Mouse (Mus musculus) thymus, adult 2 months (tissue): ENCODE measurements at regions not wholly inside any gene's neighbourhood (a gene's known extent, or its start where the extent isn't known, plus 50 kb on each side); places are given as distances from the start of the nearest gene placed in this dataset.

Experiments
- CTCF ChIP-seq: fragments of 200-500 bp; IDR thresholded peaks from 2 replicates; pipeline ENCODE4 v1.5.1; 2012; ENCODE audit warnings: mild to moderate bottlenecking, control low read depth, low read length, moderate library complexity, borderline replicate concordance; ENCODE audit not compliant: control insufficient read depth, poor library complexity, insufficient read depth; ENCODE audit errors: extremely low read depth
- POLR2A ChIP-seq: fragments of 200-500 bp; IDR thresholded peaks from 2 replicates; pipeline ENCODE4 v1.6.1; 2012; ENCODE audit warnings: mild to moderate bottlenecking, low read length, control low read depth, moderate library complexity; ENCODE audit not compliant: control insufficient read depth, poor library complexity, insufficient read depth; ENCODE audit errors: extremely low read depth

DNA sequence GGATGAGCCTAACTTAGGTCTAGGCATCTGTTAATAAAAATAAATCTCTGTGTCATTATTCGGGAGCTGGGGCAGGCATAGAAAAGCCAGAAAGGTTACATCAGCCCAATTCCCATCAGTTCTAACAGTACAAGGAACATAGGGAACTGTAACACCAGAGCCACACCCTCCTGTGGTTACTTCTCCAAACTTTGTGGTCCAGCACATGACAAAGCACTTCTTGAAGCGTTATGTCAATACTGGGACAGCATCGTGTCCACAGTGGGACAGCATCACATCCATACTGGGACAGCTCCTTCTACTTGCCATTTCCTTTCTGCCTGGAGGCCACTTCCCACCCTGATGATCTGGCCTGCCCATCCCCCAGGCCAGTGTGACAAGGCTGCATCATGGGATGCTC is 253.9 kb downstream of the Diras2 start:
- TF ChIP-seq CTCF (no peak), POLR2A (no peak)
